Mouse (Mus musculus) forebrain, embryonic 11.5 days (tissue): ENCODE data around the gene Zfp408. TPM values are rescaled to one million over a fixed set of nuclear protein-coding genes. Genes with fewer than 3 reads are reported as not detected.
A peak's percentile ranks its signal among the peaks of the same experiment; 100 is the strongest.

Experiments
- ATAC-seq: fragments of 200-750 bp; cut with Nextera tagmentation; replicated peaks from 2 replicates; pipeline ENCODE4 v1.8.0; 2017; ENCODE audit warnings: moderate TSS enrichment; ENCODE audit not compliant: low FRiP score
- DNase-seq: peaks from one replicate; pipeline ENCODE4 v3.0.0-alpha.2; 2017; ENCODE audit warnings: low spot score
- H3K27ac ChIP-seq: fragments of 300-500 bp; sonication (generic); 2 replicates; pipeline ENCODE4 v1.5.1; 2014; ENCODE audit warnings: low read depth, low read length
- H3K27me3 ChIP-seq: fragments of 300-500 bp; sonication (generic); 2 replicates; pipeline ENCODE4 v1.6.1; 2014; ENCODE audit warnings: mild to moderate bottlenecking, low read length, mixed read lengths; ENCODE audit not compliant: control insufficient read depth, insufficient read depth
- H3K36me3 ChIP-seq: fragments of 300-500 bp; sonication (generic); 2 replicates; pipeline ENCODE4 v1.6.1; 2014; ENCODE audit warnings: mild to moderate bottlenecking, low read length, moderate library complexity, mixed read lengths; ENCODE audit not compliant: control insufficient read depth, insufficient read depth
- H3K4me1 ChIP-seq: fragments of 300-500 bp; sonication (generic); replicated peaks from 2 replicates; pipeline ENCODE4 v1.6.1; 2014; ENCODE audit warnings: low read length, mixed read lengths; ENCODE audit not compliant: control insufficient read depth, insufficient read depth
- H3K4me2 ChIP-seq: fragments of 300-500 bp; sonication (generic); 2 replicates; pipeline ENCODE4 v1.6.1; 2014; ENCODE audit warnings: low read depth, mild to moderate bottlenecking, low read length, moderate library complexity, mixed read lengths; ENCODE audit not compliant: severe bottlenecking
- H3K4me3 ChIP-seq: fragments of 300-500 bp; sonication (generic); 2 replicates; pipeline ENCODE4 v1.5.1; 2014; ENCODE audit warnings: low read depth, low read length
- H3K9ac ChIP-seq: fragments of 300-500 bp; sonication (generic); 2 replicates; pipeline ENCODE4 v1.6.1; 2014; ENCODE audit warnings: low read length
- H3K9me3 ChIP-seq: fragments of 300-500 bp; sonication (generic); 2 replicates; pipeline ENCODE4 v1.6.1; 2016; ENCODE audit warnings: low read length, mixed read lengths; ENCODE audit not compliant: control insufficient read depth
- WGBS: fragments of 180-500 bp; shearing (Covaris S2); extraction: QIAGEN DNeasy Blood & Tissue Kit; methylation state at CpG from one replicate; pipeline ENCODE4 v1.1.7; 2014; 5-methylcytosine and 5-hydroxymethylcytosine counted together
- polyA plus RNA-seq: library from polyadenylated mRNA; unstranded; fragments of >200 nt; fragmentation: Nextera tagmentation; extraction: Ambion mirVana; gene quantifications from 2 replicates; pipeline ENCODE4 v1.2.1, GENCODE M21; 2014

Zfp408 gene
- polyA plus RNA-seq, result 8.4 and 9.8 TPM in 2 replicates

DNA sequence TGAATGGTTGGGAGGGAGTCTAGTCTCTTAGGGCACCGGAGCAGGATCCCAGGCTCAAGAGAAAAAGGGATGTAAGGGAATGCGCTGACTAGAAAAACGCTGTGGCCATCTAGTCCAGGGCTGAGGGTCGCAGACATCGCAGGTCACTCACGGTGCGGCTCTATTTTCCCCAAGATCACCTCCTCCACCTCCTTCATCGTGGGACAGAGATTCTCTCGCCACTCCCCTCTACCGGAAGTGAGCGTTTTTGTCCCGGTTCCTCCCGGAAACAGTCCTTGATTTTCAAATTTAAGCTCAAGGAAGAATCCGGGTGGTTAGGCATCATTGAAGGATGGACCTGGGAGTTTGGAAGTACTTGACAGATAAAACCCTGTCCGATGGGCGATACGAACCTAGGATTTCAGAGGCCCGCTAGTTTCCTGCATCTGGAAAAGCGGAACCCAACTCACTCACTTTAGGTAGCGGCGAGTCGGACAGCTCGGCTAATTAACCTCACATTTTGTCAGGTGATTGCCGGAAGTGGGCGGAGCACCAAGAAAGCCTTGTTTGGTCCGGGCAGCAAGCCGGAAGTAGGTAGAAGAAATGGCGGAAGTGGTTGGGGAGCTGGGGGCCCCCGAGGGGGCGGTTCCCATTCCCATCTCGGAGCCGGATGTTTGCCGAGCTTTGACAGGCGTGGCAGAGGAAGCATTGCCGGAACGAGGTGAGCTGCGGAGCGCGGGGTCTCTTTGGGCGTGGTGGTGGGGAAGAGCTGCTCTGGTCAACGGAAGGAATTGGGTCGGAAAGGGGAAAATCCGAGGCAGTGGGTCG is at the start of gene Zfp408, which contains the start of gene Arhgap1:
TSS of gene Zfp408 (minus strand) at position 239 of the 807 bp plus-strand sequence.
TSS of gene Arhgap1 (plus strand) at position 308 of the 807 bp plus-strand sequence.
- H3K27ac ChIP-seq, result peak within 1 kb of the TSS; percentile 55
- H3K36me3 ChIP-seq, result peaks cover 18% of the 10 kb centered on the region
- H3K4me1 ChIP-seq, result no peaks in the 10 kb centered on the region
- H3K4me2 ChIP-seq, result peak within 1 kb of the TSS; percentile 85
- H3K9me3 ChIP-seq, result no peaks in the 10 kb centered on the region
- peak; percentile 94 for ATAC-seq
- no peaks in the 10 kb centered on the region for H3K27me3 ChIP-seq
- DNase-seq, result peak; percentile 98
- H3K9ac ChIP-seq, result peak within 1 kb of the TSS; percentile 71
- WGBS, result under 1% methylated on average over 44 of the region's 44 CpGs
- peak within 1 kb of the TSS; percentile 58 for H3K4me3 ChIP-seq

DNA sequence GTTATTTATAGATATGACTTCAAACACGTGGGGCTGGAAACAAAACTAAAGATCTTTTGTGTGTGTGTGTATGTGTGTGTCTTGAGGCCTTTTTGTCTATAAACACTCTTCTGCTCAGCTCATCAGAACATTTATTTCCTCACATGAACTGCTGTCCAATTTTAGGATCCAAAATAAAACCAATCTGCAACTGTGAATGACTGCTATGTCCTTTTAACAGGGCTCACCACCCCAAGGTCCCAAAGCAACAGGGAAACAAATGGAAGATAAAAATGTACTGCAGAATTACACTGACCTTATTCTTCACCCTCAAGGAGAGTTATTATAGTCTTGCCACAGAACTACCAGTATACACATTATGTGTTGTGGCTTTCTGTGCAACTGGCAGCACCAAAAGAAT is 49.6 kb upstream of the Zfp408 start:
- H3K27ac ChIP-seq, result no peak overlapping the region
- H3K4me3 ChIP-seq, result no peak overlapping the region
- no peak overlapping the region for H3K9ac ChIP-seq
- WGBS, result 73% methylated on average over 1 of the region's 1 CpGs
- H3K36me3 ChIP-seq, result no peaks in the 10 kb centered on the region
- H3K9me3 ChIP-seq, result no peaks in the 10 kb centered on the region
- no peaks in the 10 kb centered on the region for H3K4me1 ChIP-seq
- no peak for ATAC-seq
- H3K4me2 ChIP-seq, result no peak overlapping the region
- DNase-seq, result no peak
- H3K27me3 ChIP-seq, result no peaks in the 10 kb centered on the region

DNA sequence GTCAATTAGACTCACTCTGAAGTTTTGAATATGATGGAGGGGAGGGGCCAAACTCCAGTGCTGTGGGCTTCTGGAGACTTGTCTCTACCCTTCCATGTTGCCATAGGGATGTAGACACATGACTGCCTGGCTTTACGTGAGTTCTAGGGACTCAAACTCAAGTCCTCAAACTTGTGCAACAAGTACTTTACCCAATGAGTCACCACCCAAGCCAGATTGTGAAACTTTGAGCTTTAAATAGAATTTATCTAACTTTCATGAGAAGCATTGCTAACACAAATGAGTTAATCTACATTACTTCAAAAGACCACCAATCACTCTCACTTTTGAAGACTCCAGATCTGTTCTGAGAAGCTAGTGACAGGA is 46.6 kb upstream of the Zfp408 start:
- H3K9ac ChIP-seq, result no peak overlapping the region
- no peak overlapping the region for H3K4me2 ChIP-seq
- no peak overlapping the region for H3K27ac ChIP-seq
- H3K9me3 ChIP-seq, result no peaks in the 10 kb centered on the region
- DNase-seq (no peak), ATAC-seq (no peak)
- H3K4me3 ChIP-seq, result no peak overlapping the region
- WGBS, result 87% methylated on average over 1 of the region's 1 CpGs
- no peaks in the 10 kb centered on the region for H3K27me3 ChIP-seq
- H3K4me1 ChIP-seq, result no peaks in the 10 kb centered on the region
- H3K36me3 ChIP-seq, result no peaks in the 10 kb centered on the region

DNA sequence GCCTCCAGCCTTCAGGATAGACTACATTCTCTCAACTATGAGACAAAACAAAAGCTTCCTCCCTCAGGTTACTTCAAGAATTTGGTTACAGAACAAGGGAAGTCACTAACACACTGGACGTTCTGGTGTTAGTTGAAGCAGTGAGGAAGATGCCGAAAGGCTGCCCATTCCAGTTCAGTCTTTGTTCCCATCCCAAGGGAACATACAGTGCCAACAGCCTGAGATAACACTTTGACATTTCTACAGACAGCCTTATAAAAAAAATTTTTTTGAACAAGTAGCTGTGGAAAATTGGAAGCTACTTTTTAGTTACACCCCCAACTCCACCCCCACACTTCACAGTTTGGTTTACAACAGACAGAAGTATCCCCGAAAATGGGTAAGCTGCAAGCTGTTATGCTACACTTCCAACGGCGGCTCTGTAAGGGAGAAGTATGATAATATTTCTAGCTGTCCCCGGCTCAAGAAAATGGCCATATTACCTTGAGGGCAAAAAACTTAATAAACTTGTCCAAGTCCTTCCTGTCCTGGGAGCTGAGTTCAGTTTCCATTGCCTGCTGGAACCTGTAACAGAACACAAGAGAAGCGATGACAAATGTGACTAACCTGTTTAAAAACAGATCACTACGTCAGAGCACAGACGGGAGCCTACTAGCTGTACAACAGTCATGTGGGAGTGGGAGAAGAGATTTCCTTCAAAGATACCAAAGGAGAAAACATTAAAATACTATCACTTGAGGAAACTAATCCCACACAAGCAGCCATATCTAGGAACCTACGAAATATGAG is 46.0 kb upstream of the Zfp408 start:
- no peaks in the 10 kb centered on the region for H3K4me1 ChIP-seq
- no peaks in the 10 kb centered on the region for H3K9me3 ChIP-seq
- no peaks in the 10 kb centered on the region for H3K36me3 ChIP-seq
- DNase-seq (no peak), ATAC-seq (no peak)
- H3K27ac ChIP-seq, result no peak overlapping the region
- H3K4me3 ChIP-seq, result no peak overlapping the region
- H3K4me2 ChIP-seq, result no peak overlapping the region
- 91% methylated on average over 10 of the region's 10 CpGs for WGBS
- H3K9ac ChIP-seq, result no peak overlapping the region
- no peaks in the 10 kb centered on the region for H3K27me3 ChIP-seq

DNA sequence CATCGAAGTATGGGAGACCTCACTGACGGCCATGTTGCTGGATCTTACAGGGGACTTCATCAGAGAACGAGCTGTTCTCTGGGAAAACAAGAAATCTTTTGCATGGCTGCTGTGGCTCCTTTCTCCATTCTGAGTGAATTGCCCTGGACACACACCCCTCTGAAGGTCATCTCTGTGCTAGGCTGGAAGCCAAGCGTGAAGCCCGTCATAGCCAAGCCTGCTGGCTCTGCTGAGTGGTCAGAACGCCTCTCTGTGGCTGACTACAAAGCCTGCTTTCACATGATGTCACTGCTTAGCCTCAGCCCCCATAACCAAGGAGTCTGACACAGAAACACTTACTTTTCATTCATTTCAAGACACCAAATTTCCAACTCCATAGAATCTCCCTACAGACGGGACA is 39.9 kb upstream of the Zfp408 start:
- no peak overlapping the region for H3K9ac ChIP-seq
- ATAC-seq, result no peak
- no peaks in the 10 kb centered on the region for H3K36me3 ChIP-seq
- H3K4me1 ChIP-seq, result no peaks in the 10 kb centered on the region
- no peak for DNase-seq
- no peak overlapping the region for H3K27ac ChIP-seq
- H3K4me3 ChIP-seq, result no peak overlapping the region
- no peaks in the 10 kb centered on the region for H3K9me3 ChIP-seq
- no peaks in the 10 kb centered on the region for H3K27me3 ChIP-seq
- WGBS, result 88% methylated on average over 7 of the region's 7 CpGs
- no peak overlapping the region for H3K4me2 ChIP-seq

DNA sequence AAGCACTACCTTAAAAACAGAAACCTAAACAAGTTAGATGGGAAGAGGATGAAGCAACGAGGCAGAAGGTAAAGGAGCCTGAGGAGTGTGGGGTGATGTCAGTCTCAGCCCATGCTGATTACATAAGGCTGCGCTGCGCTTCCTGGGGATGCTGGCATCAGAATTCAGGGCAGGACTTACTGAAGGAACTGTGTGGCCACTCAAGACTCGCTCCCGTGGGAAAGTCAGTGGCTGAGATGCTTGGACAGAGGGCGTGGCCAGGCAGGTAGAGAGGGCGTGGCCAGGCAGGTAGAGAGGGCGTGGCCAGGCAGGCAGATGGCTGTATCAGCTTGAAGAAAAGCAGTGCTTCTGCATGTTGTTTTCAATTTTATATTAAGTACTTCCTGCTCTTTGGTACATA is 34.3 kb upstream of the Zfp408 start:
- no peak overlapping the region for H3K27ac ChIP-seq
- DNase-seq (no peak), ATAC-seq (no peak)
- H3K9me3 ChIP-seq, result no peaks in the 10 kb centered on the region
- H3K4me1 ChIP-seq, result no peaks in the 10 kb centered on the region
- WGBS, result 83% methylated on average over 8 of the region's 8 CpGs
- H3K4me3 ChIP-seq, result no peak overlapping the region
- no peak overlapping the region for H3K4me2 ChIP-seq
- no peaks in the 10 kb centered on the region for H3K36me3 ChIP-seq
- no peaks in the 10 kb centered on the region for H3K27me3 ChIP-seq
- no peak overlapping the region for H3K9ac ChIP-seq

DNA sequence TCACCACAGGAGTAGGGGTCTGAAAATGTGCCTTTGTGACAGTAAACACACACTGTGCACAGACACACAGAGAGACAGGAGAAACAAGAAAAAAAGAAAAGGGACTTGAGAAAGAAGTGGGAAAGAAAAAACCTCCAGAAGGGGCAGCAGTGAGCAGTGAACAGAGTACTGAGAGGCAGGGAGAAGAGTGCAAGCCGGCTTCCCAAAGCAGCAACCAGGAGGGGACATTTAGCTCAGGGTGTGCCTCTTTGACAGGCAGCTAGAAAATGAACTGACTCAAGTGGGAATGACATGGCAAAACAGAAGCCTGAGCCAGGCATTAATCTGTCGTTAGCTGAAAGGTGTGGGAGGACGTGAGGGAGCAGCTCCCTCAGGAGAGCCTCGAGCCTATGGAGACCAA is 33.3 kb upstream of the Zfp408 start:
- no peaks in the 10 kb centered on the region for H3K4me1 ChIP-seq
- no peaks in the 10 kb centered on the region for H3K9me3 ChIP-seq
- ATAC-seq (no peak), DNase-seq (no peak)
- no peak overlapping the region for H3K4me2 ChIP-seq
- H3K27ac ChIP-seq, result no peak overlapping the region
- no peak overlapping the region for H3K4me3 ChIP-seq
- no peaks in the 10 kb centered on the region for H3K36me3 ChIP-seq
- H3K27me3 ChIP-seq, result no peaks in the 10 kb centered on the region
- WGBS, result 58% methylated on average over 4 of the region's 4 CpGs
- H3K9ac ChIP-seq, result no peak overlapping the region

DNA sequence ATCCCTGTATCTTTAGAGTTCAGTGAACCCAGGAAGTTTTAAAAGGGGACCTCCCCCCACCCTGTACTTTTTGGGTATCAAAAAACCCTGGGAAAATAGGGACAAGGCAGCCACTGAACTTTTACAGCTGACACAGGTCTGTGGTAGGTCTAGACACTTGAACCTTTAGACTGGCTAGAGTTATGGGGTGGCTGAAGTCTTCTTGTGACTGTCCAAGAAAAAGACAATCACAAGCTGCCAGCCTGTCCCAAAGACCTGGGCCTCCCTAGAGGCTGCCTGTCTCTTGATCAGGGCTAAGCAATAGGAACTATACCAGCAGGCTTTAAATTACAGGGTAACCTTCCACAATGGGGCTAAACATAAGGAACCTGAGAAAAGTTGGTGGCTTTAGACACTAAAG is 27.4 kb upstream of the Zfp408 start:
- DNase-seq, result no peak
- Histone ChIP-seq H3K4me1 (no peaks in the 10 kb centered on the region), H3K27me3 (no peaks in the 10 kb centered on the region), H3K9ac (no peak overlapping the region), H3K9me3 (no peaks in the 10 kb centered on the region), H3K4me2 (no peak overlapping the region), H3K27ac (no peak overlapping the region), H3K36me3 (no peaks in the 10 kb centered on the region), H3K4me3 (no peak overlapping the region)
- no peak for ATAC-seq
